Mouse (Mus musculus): Measurements from ENCODE around the gene Vmn2r89.
"Not testable (repeated sequence)": the region's sequence is repeated elsewhere in the genome, so short reads cannot be mapped to it uniquely, and the experiment has no call there.

Gene Vmn2r89

GRCm38 (mm10) chr14:51451557-51451956 lies at the start of gene Vmn2r89:
Gene Vmn2r89, plus strand, starts transcription at chr14:51451857.
- in situ Hi-C loops (cut with MboI): not testable (repeated sequence)

- in situ Hi-C loops (cut with MboI): no loop called here
These were observed 41.1 kb upstream of the Vmn2r89 start, which contains the start of gene Vmn2r88 for GRCm38 (mm10) chr14:51410520-51410919. Gene Vmn2r88, plus strand, starts transcription at chr14:51410820.

- in situ Hi-C loops (cut with MboI): no loop called here
These were observed 27.8 kb upstream of the Vmn2r89 start for GRCm38 (mm10) chr14:51423885-51424284.

GRCm38 (mm10) chr14:51430138-51430537 lies 21.5 kb upstream of the Vmn2r89 start:
- in situ Hi-C loops (cut with MboI): not testable (repeated sequence)

- in situ Hi-C loops (cut with MboI): no loop called here
These were observed 17.1 kb upstream of the Vmn2r89 start for GRCm38 (mm10) chr14:51434546-51434945.

- in situ Hi-C loops (cut with MboI): no loop called here
These were observed 16.6 kb upstream of the Vmn2r89 start for GRCm38 (mm10) chr14:51435020-51435419.

GRCm38 (mm10) chr14:51438955-51439354 lies 12.7 kb upstream of the Vmn2r89 start:
- in situ Hi-C loops (cut with MboI): no loop called here

GRCm38 (mm10) chr14:51480278-51480677 lies 28.6 kb downstream of the Vmn2r89 start:
- in situ Hi-C loops (cut with MboI): not testable (repeated sequence)

- in situ Hi-C loops (cut with MboI): not testable (repeated sequence)
These were observed 29.8 kb downstream of the Vmn2r89 start for GRCm38 (mm10) chr14:51481332-51482015.

- in situ Hi-C loops (cut with MboI): no loop called here
These were observed 30.5 kb downstream of the Vmn2r89 start for GRCm38 (mm10) chr14:51482051-51482715.

- in situ Hi-C loops (cut with MboI): not testable (repeated sequence)
These were observed 31.3 kb downstream of the Vmn2r89 start for GRCm38 (mm10) chr14:51482971-51483381.

- in situ Hi-C loops (cut with MboI): no loop called here
These were observed 32.0 kb downstream of the Vmn2r89 start for GRCm38 (mm10) chr14:51483671-51484070.

- in situ Hi-C loops (cut with MboI): no loop called here
These were observed 34.5 kb downstream of the Vmn2r89 start for GRCm38 (mm10) chr14:51486111-51486510.

- in situ Hi-C loops (cut with MboI): no loop called here
These were observed 44.1 kb downstream of the Vmn2r89 start for GRCm38 (mm10) chr14:51495781-51496180.

GRCm38 (mm10) chr14:51496955-51497354 lies 45.3 kb downstream of the Vmn2r89 start:
- in situ Hi-C loops (cut with MboI): no loop called here

GRCm38 (mm10) chr14:51497958-51498357 lies 46.3 kb downstream of the Vmn2r89 start:
- in situ Hi-C loops (cut with MboI): no loop called here

GRCm38 (mm10) chr14:51499707-51500275 lies 48.1 kb downstream of the Vmn2r89 start:
- in situ Hi-C loops (cut with MboI): no loop called here

- in situ Hi-C loops (cut with MboI): no loop called here
These were observed 48.8 kb downstream of the Vmn2r89 start for GRCm38 (mm10) chr14:51500461-51500860.

GRCm38 (mm10) chr14:51507416-51507815 lies 55.8 kb downstream of the Vmn2r89 start:
- in situ Hi-C loops (cut with MboI): no loop called here
